Mouse (Mus musculus) embryonic facial prominence, embryonic 14.5 days (tissue): ENCODE data around the gene Pgs1. TPM values are rescaled to one million over a fixed set of nuclear protein-coding genes. Genes with fewer than 3 reads are reported as not detected.

ENCODE experiments used
- ATAC-seq: fragments of 200-750 bp; cut with Nextera tagmentation; 2 replicates; pipeline ENCODE4 v1.8.0; 2017; ENCODE audit warnings: low read depth, moderate number of reproducible peaks, moderate TSS enrichment
- DNase-seq: peaks from one replicate; pipeline ENCODE4 v3.0.0-alpha.2; 2015; ENCODE audit warnings: low spot score
- H3K27ac ChIP-seq: fragments of 300-500 bp; sonication (generic); replicated peaks from 2 replicates; pipeline ENCODE4 v1.5.1; 2014; ENCODE audit warnings: low read depth, mild to moderate bottlenecking, low read length, moderate library complexity
- H3K27me3 ChIP-seq: fragments of 300-500 bp; sonication (generic); replicated peaks from 2 replicates; pipeline ENCODE4 v1.6.1; 2014; ENCODE audit warnings: low read length; ENCODE audit not compliant: control insufficient read depth, insufficient read depth
- H3K36me3 ChIP-seq: fragments of 300-500 bp; sonication (generic); 2 replicates; pipeline ENCODE4 v1.6.1; 2014; ENCODE audit warnings: low read length, mixed read lengths; ENCODE audit not compliant: control insufficient read depth, insufficient read depth
- H3K4me1 ChIP-seq: fragments of 300-500 bp; sonication (generic); 2 replicates; pipeline ENCODE4 v1.6.1; 2014; ENCODE audit warnings: antibody characterized with exemption, low read length; ENCODE audit not compliant: control insufficient read depth, insufficient read depth
- H3K4me2 ChIP-seq: fragments of 300-500 bp; sonication (generic); 2 replicates; pipeline ENCODE4 v1.6.1; 2014; ENCODE audit warnings: low read depth, mild to moderate bottlenecking, low read length, moderate library complexity, mixed read lengths
- H3K4me3 ChIP-seq: fragments of 300-500 bp; sonication (generic); 2 replicates; pipeline ENCODE4 v1.5.1; 2014; ENCODE audit warnings: low read depth, mild to moderate bottlenecking, low read length
- H3K9ac ChIP-seq: fragments of 300-500 bp; sonication (generic); 2 replicates; pipeline ENCODE4 v1.6.1; 2014; ENCODE audit warnings: low read depth, mild to moderate bottlenecking, low read length, moderate library complexity, mixed read lengths
- H3K9me3 ChIP-seq: fragments of 300-500 bp; sonication (generic); 2 replicates; pipeline ENCODE4 v1.6.1; 2016; ENCODE audit warnings: low read length; ENCODE audit not compliant: control insufficient read depth
- WGBS: fragments of 180-500 bp; shearing (Covaris S2); extraction: QIAGEN DNeasy Blood & Tissue Kit; methylation state at CpG from one replicate; pipeline ENCODE4 v1.1.7; 2014; 5-methylcytosine and 5-hydroxymethylcytosine counted together
- polyA plus RNA-seq: library from polyadenylated mRNA; unstranded; fragments of >200 nt; fragmentation: Nextera tagmentation; extraction: Ambion mirVana; gene quantifications from 2 replicates; pipeline ENCODE4 v1.2.1, GENCODE M21; 2014

Pgs1 gene
- polyA plus RNA-seq, 1 experiment from 2014 or later = 31.0 TPM

- Histone ChIP-seq H3K4me3 (no peak overlapping the region), H3K27me3 (no peaks in the 10 kb centered on the region), H3K36me3 (peaks cover 46% of the 10 kb centered on the region), H3K27ac (no peak overlapping the region), H3K9me3 (no peaks in the 10 kb centered on the region), H3K4me2 (no peak overlapping the region), H3K4me1 (no peaks in the 10 kb centered on the region), H3K9ac (no peak overlapping the region)
- ATAC-seq = no peak
- no CpG with 5 or more reads among the region's 2 CpGs for WGBS
- DNase-seq = no peak
Observed at GRCm38 (mm10) chr11:118024111-118024510, 38.0 kb downstream of the Pgs1 start.

DNA sequence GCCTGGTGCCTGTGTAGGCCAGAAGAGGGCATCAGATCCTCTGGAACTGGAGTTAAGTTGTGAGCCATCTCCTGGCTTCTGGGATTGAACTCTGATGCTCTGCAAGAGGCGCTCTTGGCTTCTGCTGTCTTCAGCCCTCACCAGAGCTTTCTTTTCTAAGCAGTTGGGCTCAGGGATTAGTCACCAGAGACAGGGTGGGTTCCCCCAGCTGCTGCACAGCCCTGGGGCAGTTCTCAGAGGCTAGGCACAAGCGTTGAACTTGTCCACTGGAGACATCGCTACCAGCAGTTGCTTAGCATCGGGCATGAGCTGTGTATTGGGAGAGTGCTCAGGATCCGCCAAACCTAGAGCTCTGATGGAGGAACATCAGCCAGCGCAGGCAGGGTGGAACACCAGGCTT, 43.1 kb downstream of the Pgs1 start:
- Histone ChIP-seq H3K4me1 (no peaks in the 10 kb centered on the region), H3K27ac (no peak overlapping the region; the same call in 1 of the 2 replicates), H3K4me3 (no peak overlapping the region), H3K9ac (no peak overlapping the region), H3K36me3 (peaks cover 17% of the 10 kb centered on the region), H3K9me3 (0 out of 2 replicates have a peak, but pooled peaks cover 6% of the 10 kb centered on the region), H3K27me3 (no peaks in the 10 kb centered on the region), H3K4me2 (no peak overlapping the region)
- 82% methylated on average over 6 of the region's 6 CpGs for WGBS
- DNase-seq (no peak), ATAC-seq (no peak)

DNA sequence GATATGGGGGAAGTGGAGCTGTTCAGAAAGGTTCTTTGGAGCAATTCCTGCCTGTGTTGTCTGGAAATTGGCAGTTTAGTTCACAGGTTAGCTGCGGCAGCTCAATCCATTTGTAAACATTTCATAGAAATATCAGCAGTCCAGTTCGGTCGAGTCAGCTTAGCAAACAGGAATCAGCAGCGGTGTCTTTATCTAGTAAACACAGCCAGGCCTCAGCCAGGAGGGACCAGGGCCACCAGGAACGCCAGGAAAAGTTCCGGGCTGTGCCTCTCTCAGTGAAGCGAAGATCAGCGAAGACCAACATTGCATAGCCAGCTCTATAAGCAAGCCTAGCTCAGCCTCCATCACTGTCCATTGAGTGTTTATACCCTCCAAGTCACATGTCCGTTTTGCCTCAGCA, 45.0 kb downstream of the Pgs1 start:
- H3K36me3 ChIP-seq = no peaks in the 10 kb centered on the region
- ATAC-seq (no peak), DNase-seq (no peak)
- H3K9me3 ChIP-seq = 0 out of 2 replicates have a peak, but pooled peaks cover 6% of the 10 kb centered on the region
- no peaks in the 10 kb centered on the region for H3K4me1 ChIP-seq
- no peak overlapping the region for H3K27ac ChIP-seq
- H3K27me3 ChIP-seq = no peaks in the 10 kb centered on the region
- no peak overlapping the region for H3K4me2 ChIP-seq
- WGBS = 94% methylated on average over 9 of the region's 9 CpGs
- H3K4me3 ChIP-seq = no peak overlapping the region
- no peak overlapping the region for H3K9ac ChIP-seq

- H3K27me3 ChIP-seq = no peaks in the 10 kb centered on the region
- no peak overlapping the region for H3K4me3 ChIP-seq
- 0 out of 2 replicates have a peak, but pooled peaks cover 6% of the 10 kb centered on the region for H3K9me3 ChIP-seq
- WGBS = 83% methylated on average over 12 of the region's 13 CpGs
- no peak overlapping the region for H3K4me2 ChIP-seq
- ATAC-seq (no peak), DNase-seq (no peak)
- H3K4me1 ChIP-seq = no peaks in the 10 kb centered on the region
- H3K9ac ChIP-seq = no peak overlapping the region
- no peak overlapping the region for H3K27ac ChIP-seq
- H3K36me3 ChIP-seq = no peaks in the 10 kb centered on the region
Observed at GRCm38 (mm10) chr11:118034395-118034794, 48.3 kb downstream of the Pgs1 start.

GRCm38 (mm10) chr11:118035068-118035467, 49.0 kb downstream of the Pgs1 start:
- no peaks in the 10 kb centered on the region for H3K4me1 ChIP-seq
- 0 out of 2 replicates have a peak, but pooled peaks cover 6% of the 10 kb centered on the region for H3K9me3 ChIP-seq
- no peaks in the 10 kb centered on the region for H3K36me3 ChIP-seq
- H3K27ac ChIP-seq = no peak overlapping the region
- no peaks in the 10 kb centered on the region for H3K27me3 ChIP-seq
- 78% methylated on average over 9 of the region's 9 CpGs for WGBS
- H3K4me2 ChIP-seq = no peak overlapping the region
- ATAC-seq (no peak), DNase-seq (no peak)
- H3K4me3 ChIP-seq = no peak overlapping the region
- no peak overlapping the region for H3K9ac ChIP-seq

DNA sequence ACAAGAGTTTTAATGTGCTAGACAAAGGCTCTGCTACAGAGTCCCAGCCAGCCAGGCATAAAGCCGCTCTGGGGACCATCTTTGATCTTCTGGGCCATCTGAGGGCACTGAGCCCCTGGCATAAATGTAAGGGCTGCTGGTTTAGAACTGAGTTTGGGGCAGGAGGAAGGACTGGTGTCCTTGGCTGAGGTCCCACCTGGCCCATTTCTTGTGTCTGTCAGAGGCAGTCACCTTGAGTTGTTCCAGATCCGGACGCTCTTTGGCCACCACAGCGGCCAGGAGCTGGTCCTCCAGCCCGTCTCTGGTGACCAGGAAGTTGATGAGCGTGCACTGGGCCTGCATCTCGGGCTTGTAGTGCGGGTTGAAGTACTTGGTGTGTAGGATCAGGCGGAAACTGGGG, 56.7 kb downstream of the Pgs1 start:
- ATAC-seq (no peak), DNase-seq (no peak)
- H3K27ac ChIP-seq = no peak overlapping the region
- H3K36me3 ChIP-seq = no peaks in the 10 kb centered on the region
- no peaks in the 10 kb centered on the region for H3K9me3 ChIP-seq
- H3K27me3 ChIP-seq = no peaks in the 10 kb centered on the region
- WGBS = 88% methylated on average over 9 of the region's 9 CpGs
- H3K9ac ChIP-seq = no peak overlapping the region
- H3K4me3 ChIP-seq = no peak overlapping the region
- no peak overlapping the region for H3K4me2 ChIP-seq
- H3K4me1 ChIP-seq = peaks cover 3% of the 10 kb centered on the region; the same call in 1 of the 2 replicates

- WGBS = 52% methylated on average over 14 of the region's 14 CpGs
- DNase-seq = peak; percentile 67
Observed at GRCm38 (mm10) chr11:118043293-118043907, 57.3 kb downstream of the Pgs1 start.

GRCm38 (mm10) chr11:118049641-118050040, 63.5 kb downstream of the Pgs1 start:
- DNase-seq (no peak), ATAC-seq (0 out of 2 replicates have a peak, but pooled peaks have one; percentile 8)
- Histone ChIP-seq H3K9ac (no peak overlapping the region), H3K4me1 (no peaks in the 10 kb centered on the region), H3K4me2 (no peak overlapping the region), H3K9me3 (no peaks in the 10 kb centered on the region), H3K27me3 (no peaks in the 10 kb centered on the region), H3K36me3 (no peaks in the 10 kb centered on the region), H3K27ac (no peak overlapping the region), H3K4me3 (no peak overlapping the region)
- whole genome bisulfite sequencing = 29% methylated on average over 8 of the region's 8 CpGs

More at GRCm38 (mm10) chr11:118043293-118043907, 57.3 kb downstream of the Pgs1 start:
- peaks cover 3% of the 10 kb centered on the region; the same call in 1 of the 2 replicates for H3K4me1 ChIP-seq
- H3K27me3 ChIP-seq = no peaks in the 10 kb centered on the region
- no peaks in the 10 kb centered on the region for H3K9me3 ChIP-seq
- no peak overlapping the region for H3K27ac ChIP-seq
- ATAC-seq = peak; percentile 58; the same call in 1 of the 2 replicates
- no peak overlapping the region for H3K4me3 ChIP-seq
- H3K4me2 ChIP-seq = no peak overlapping the region
- H3K36me3 ChIP-seq = no peaks in the 10 kb centered on the region
- H3K9ac ChIP-seq = no peak overlapping the region

- ATAC-seq (no peak), DNase-seq (no peak)
- Histone ChIP-seq H3K27ac (no peak overlapping the region), H3K4me3 (no peak overlapping the region), H3K27me3 (no peaks in the 10 kb centered on the region), H3K4me1 (no peaks in the 10 kb centered on the region), H3K9me3 (no peaks in the 10 kb centered on the region), H3K9ac (no peak overlapping the region), H3K36me3 (no peaks in the 10 kb centered on the region), H3K4me2 (no peak overlapping the region)
- 80% methylated on average over 16 of the region's 16 CpGs for WGBS
Observed at GRCm38 (mm10) chr11:118050174-118050573, 64.1 kb downstream of the Pgs1 start.
